Mouse (Mus musculus): ENCODE data around the gene Aldh1a7. TPM values are rescaled to one million over a fixed set of nuclear protein-coding genes. Genes with fewer than 3 reads are reported as not detected.

Aldh1a7 gene
- 0.99 and 1.2 TPM in 2 replicates for polyA plus RNA-seq (2015; fragmentation: Nextera tagmentation; extraction: Ambion mirVana)

DNA sequence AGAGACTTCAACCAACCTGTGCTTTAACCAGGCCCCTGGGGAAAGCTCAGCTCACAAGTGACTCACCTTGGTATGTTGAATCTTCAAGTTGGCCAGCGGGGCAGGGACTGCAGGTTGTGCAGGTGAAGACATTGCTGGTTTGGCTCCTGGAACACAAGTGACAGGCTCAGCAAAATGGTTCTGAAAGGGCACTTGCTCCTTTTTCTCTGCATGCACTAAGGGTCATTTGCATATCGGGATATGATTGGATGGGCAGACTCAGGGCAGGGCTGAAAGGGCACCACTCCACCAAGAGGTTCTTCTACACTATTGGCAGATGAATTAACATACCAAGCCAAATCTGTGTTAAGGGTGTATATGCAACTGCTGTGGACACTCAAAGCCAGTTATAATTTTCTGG lies at the start of gene Aldh1a7:
TSS of gene Aldh1a7 (minus strand) at position 182 of the 400 bp plus-strand sequence.
- no peaks in the 10 kb centered on the region for H3K9me3 ChIP-seq (replicated peaks; ENCODE audit: control insufficient read depth, low read length, poor library complexity, severe bottlenecking)
- H3K4me3 ChIP-seq (ENCODE audit: low read depth, low read length), result no peak within 1 kb of the TSS
- H3K9ac ChIP-seq (ENCODE audit: low read depth, low read length), result no peak within 1 kb of the TSS
- H3K27me3 ChIP-seq (ENCODE audit: control insufficient read depth, insufficient read depth, low read depth, low read length), result no peaks in the 10 kb centered on the region
- no peak within 1 kb of the TSS for H3K4me2 ChIP-seq (ENCODE audit: low read length)
- WGBS, result 63% methylated on average over 2 of the region's 2 CpGs
- H3K27ac ChIP-seq (ENCODE audit: low read length), result no peak within 1 kb of the TSS
- H3K4me1 ChIP-seq (ENCODE audit: control insufficient read depth, insufficient read depth, low read length), result no peaks in the 10 kb centered on the region
- no peaks in the 10 kb centered on the region for H3K36me3 ChIP-seq (ENCODE audit: control insufficient read depth, insufficient read depth, low read length)
- ATAC-seq, result no peak

DNA sequence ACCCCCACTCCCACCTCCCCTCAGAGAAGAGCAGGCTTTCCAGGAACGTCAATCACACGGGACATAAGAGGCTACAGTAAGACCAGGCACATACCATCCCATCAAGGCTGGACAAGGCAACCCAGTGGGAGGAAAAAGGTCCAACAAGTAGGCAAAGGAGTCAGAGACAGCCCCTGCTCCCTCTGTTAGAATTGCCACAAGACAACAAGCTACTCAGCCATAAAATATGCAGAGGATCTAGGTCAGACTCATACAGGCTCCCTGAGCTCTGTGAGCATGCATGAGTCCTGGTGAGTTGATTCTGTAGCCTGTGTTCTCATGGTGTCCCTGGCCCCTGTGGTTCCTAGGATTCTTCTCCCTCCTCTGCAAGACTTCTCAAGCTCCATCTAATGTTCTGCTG lies 48.3 kb upstream of the Aldh1a7 start:
- no peaks in the 10 kb centered on the region for H3K36me3 ChIP-seq (ENCODE audit: control insufficient read depth, insufficient read depth, low read length)
- 77% methylated on average over 2 of the region's 2 CpGs for WGBS
- no peaks in the 10 kb centered on the region for H3K27me3 ChIP-seq (ENCODE audit: control insufficient read depth, insufficient read depth, low read depth, low read length)
- H3K4me1 ChIP-seq (ENCODE audit: control insufficient read depth, insufficient read depth, low read length), result no peaks in the 10 kb centered on the region
- no peak overlapping the region for H3K4me3 ChIP-seq (ENCODE audit: low read depth, low read length)
- H3K9ac ChIP-seq (ENCODE audit: low read depth, low read length), result no peak overlapping the region
- no peak for ATAC-seq
- no peaks in the 10 kb centered on the region for H3K9me3 ChIP-seq (replicated peaks; ENCODE audit: control insufficient read depth, low read length, poor library complexity, severe bottlenecking)
- H3K27ac ChIP-seq (ENCODE audit: low read length), result no peak overlapping the region
- no peak overlapping the region for H3K4me2 ChIP-seq (ENCODE audit: low read length)

DNA sequence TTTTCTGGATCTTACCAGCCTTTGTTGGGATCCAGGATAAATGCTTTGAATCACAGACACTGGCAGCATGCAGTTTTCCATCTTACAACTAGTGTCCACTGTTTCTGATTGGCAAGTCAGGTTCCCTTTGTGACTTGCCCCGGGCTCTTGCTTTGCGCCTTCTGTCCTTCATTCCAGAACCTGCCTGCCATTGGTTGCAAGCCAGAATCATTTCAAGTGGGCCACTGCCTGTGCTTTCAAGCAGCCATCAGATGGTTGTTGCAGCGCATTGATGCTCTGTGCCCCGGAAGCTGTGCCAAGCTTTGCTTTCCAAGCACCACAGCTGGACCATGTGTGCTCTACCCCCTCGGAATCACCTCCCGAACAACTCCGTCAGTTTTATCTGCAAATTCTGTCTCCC lies 46.6 kb upstream of the Aldh1a7 start:
- H3K36me3 ChIP-seq (ENCODE audit: control insufficient read depth, insufficient read depth, low read length), result no peaks in the 10 kb centered on the region
- H3K9me3 ChIP-seq (replicated peaks; ENCODE audit: control insufficient read depth, low read length, poor library complexity, severe bottlenecking), result no peaks in the 10 kb centered on the region
- H3K27me3 ChIP-seq (ENCODE audit: control insufficient read depth, insufficient read depth, low read depth, low read length), result no peaks in the 10 kb centered on the region
- H3K4me2 ChIP-seq (ENCODE audit: low read length), result no peak overlapping the region
- no peaks in the 10 kb centered on the region for H3K4me1 ChIP-seq (ENCODE audit: control insufficient read depth, insufficient read depth, low read length)
- WGBS, result 89% methylated on average over 7 of the region's 7 CpGs
- no peak for ATAC-seq
- no peak overlapping the region for H3K9ac ChIP-seq (ENCODE audit: low read depth, low read length)
- H3K4me3 ChIP-seq (ENCODE audit: low read depth, low read length), result no peak overlapping the region
- H3K27ac ChIP-seq (ENCODE audit: low read length), result no peak overlapping the region

DNA sequence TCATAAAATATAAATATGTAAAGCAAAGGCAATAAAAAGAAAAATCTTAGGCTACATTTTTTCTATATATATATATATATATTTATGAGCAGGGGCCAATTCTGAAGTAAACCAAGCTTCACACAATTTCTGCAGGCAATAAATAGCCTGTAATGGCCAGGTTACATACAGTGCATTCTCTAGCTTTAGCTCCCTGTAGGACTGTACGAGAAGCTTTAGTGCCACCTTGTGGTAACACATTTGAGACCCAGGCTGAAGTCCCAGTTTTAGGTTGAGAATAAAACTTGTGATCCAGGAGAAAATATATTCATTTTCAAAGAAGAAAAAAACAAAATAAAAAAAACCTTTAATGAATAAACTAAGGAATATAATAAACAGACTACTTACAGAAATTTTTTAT lies 36.9 kb upstream of the Aldh1a7 start:
- 20% methylated on average over 1 of the region's 1 CpGs for WGBS
- no peaks in the 10 kb centered on the region for H3K36me3 ChIP-seq (ENCODE audit: control insufficient read depth, insufficient read depth, low read length)
- no peak overlapping the region for H3K27ac ChIP-seq (ENCODE audit: low read length)
- H3K4me1 ChIP-seq (ENCODE audit: control insufficient read depth, insufficient read depth, low read length), result no peaks in the 10 kb centered on the region
- ATAC-seq, result peak; percentile 90
- H3K4me3 ChIP-seq (ENCODE audit: low read depth, low read length), result no peak overlapping the region
- H3K27me3 ChIP-seq (ENCODE audit: control insufficient read depth, insufficient read depth, low read depth, low read length), result no peaks in the 10 kb centered on the region
- H3K9me3 ChIP-seq (replicated peaks; ENCODE audit: control insufficient read depth, low read length, poor library complexity, severe bottlenecking), result no peaks in the 10 kb centered on the region
- H3K4me2 ChIP-seq (ENCODE audit: low read length), result no peak overlapping the region
- no peak overlapping the region for H3K9ac ChIP-seq (ENCODE audit: low read depth, low read length)

DNA sequence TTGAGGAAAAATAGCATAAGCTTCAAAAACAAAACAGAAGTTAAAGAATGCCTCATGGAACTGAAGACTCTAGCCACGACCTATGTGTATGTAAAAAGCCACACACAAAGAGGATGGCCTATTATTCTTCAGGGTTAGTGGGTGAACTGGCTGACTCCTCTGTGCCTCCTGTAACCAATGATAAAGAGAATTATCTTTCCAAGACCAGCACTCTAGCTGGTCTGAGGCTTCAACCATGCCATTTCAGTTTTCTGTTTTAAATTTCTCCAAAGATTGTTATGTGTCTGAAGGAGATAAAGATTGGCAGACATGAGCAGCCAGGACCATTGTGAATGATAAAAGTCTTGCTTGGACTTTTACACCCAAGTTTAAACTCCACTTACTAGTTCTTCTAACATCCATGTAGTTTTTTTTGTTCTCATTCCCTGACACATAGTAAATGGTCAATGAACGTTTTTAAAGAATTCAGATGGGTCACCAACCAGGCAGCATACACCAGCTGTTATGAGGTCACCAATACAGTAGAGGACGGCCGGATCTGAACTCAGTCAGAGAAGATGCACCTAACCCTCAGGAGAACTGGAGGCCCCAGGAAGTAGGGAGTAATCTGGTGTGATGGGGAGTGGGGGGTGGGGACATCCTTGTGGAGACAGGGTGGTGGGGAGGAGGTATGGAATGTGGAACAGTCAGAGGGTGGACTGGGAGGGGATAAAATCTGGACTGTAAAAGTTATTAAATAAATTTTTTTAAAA lies 34.5 kb upstream of the Aldh1a7 start:
- no peak overlapping the region for H3K9ac ChIP-seq (ENCODE audit: low read depth, low read length)
- H3K4me2 ChIP-seq (ENCODE audit: low read length), result no peak overlapping the region
- H3K27me3 ChIP-seq (ENCODE audit: control insufficient read depth, insufficient read depth, low read depth, low read length), result no peaks in the 10 kb centered on the region
- no peak for ATAC-seq
- H3K4me1 ChIP-seq (ENCODE audit: control insufficient read depth, insufficient read depth, low read length), result no peaks in the 10 kb centered on the region
- no peaks in the 10 kb centered on the region for H3K9me3 ChIP-seq (replicated peaks; ENCODE audit: control insufficient read depth, low read length, poor library complexity, severe bottlenecking)
- H3K27ac ChIP-seq (ENCODE audit: low read length), result no peak overlapping the region
- H3K4me3 ChIP-seq (ENCODE audit: low read depth, low read length), result no peak overlapping the region
- 72% methylated on average over 4 of the region's 4 CpGs for WGBS
- no peaks in the 10 kb centered on the region for H3K36me3 ChIP-seq (ENCODE audit: control insufficient read depth, insufficient read depth, low read length)

DNA sequence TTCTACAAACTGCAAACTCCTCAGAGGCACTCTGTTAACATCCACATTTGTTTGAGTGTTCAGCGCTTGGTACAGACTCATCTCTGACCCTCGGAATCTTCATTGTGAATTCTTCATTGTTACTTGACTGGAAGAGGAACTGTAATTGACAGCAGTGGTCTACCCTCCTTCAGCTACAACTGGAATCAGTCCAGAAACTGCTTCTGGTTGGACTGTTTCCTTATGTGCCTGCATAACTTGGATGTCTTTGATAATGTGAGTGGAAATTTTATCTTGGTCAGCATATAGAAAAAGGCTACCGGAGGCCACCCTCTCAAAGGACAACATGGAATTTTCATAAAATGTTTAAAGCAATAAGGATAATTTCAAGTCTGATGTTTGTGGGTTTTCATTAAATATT lies 33.8 kb upstream of the Aldh1a7 start:
- WGBS, result 77% methylated on average over 3 of the region's 3 CpGs
- Histone ChIP-seq H3K9me3 (replicated peaks; ENCODE audit: control insufficient read depth, low read length, poor library complexity, severe bottlenecking) (no peaks in the 10 kb centered on the region), H3K27ac (ENCODE audit: low read length) (no peak overlapping the region), H3K4me2 (ENCODE audit: low read length) (no peak overlapping the region), H3K4me3 (ENCODE audit: low read depth, low read length) (no peak overlapping the region), H3K4me1 (ENCODE audit: control insufficient read depth, insufficient read depth, low read length) (no peaks in the 10 kb centered on the region), H3K36me3 (ENCODE audit: control insufficient read depth, insufficient read depth, low read length) (no peaks in the 10 kb centered on the region), H3K9ac (ENCODE audit: low read depth, low read length) (no peak overlapping the region), H3K27me3 (ENCODE audit: control insufficient read depth, insufficient read depth, low read depth, low read length) (no peaks in the 10 kb centered on the region)
- no peak for ATAC-seq

DNA sequence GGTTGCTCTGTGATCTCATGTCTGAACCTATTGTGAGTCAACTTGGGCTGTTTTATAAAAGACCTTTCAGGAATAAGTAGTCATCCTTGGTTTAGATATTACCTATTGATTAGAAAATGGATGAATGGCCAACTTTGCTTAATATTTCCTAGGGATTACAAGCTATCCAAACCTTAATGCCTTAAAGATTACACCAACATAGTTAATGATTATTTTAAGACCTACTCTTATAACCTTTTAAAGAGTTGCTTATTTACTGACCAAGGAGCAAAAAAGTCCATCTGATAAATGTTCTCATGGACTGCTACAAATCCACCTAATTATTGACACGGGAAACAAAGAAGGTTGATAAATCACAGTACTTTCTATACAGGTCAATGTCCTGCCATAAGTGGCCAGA lies 17.3 kb upstream of the Aldh1a7 start:
- Histone ChIP-seq H3K9me3 (replicated peaks; ENCODE audit: control insufficient read depth, low read length, poor library complexity, severe bottlenecking) (no peaks in the 10 kb centered on the region), H3K36me3 (ENCODE audit: control insufficient read depth, insufficient read depth, low read length) (no peaks in the 10 kb centered on the region), H3K27ac (ENCODE audit: low read length) (no peak overlapping the region), H3K9ac (ENCODE audit: low read depth, low read length) (no peak overlapping the region), H3K4me1 (ENCODE audit: control insufficient read depth, insufficient read depth, low read length) (no peaks in the 10 kb centered on the region), H3K27me3 (ENCODE audit: control insufficient read depth, insufficient read depth, low read depth, low read length) (no peaks in the 10 kb centered on the region), H3K4me3 (ENCODE audit: low read depth, low read length) (no peak overlapping the region), H3K4me2 (ENCODE audit: low read length) (no peak overlapping the region)
- WGBS, result 95% methylated on average over 1 of the region's 1 CpGs
- ATAC-seq, result no peak

DNA sequence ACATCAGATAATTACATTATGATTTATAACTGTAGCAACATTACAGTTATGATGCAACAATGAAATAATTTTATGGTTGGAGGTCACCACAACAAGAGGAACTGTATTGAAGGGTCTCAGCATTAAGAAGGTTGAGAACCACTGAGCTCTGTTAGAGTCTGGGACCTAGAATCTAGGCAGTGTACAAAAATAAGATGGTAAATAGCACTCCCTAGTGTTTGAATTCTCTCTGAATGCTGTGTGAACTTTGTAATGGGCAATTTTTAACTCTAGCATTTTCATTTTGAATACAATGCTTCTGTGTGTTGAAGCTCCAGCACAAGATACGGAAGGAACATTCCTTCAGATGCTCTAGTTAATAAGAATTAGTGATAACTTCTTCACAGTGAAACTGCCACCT lies 916 bp upstream of the Aldh1a7 start:
- H3K4me1 ChIP-seq (ENCODE audit: control insufficient read depth, insufficient read depth, low read length), result no peaks in the 10 kb centered on the region
- H3K4me3 ChIP-seq (ENCODE audit: low read depth, low read length), result no peak overlapping the region

DNA sequence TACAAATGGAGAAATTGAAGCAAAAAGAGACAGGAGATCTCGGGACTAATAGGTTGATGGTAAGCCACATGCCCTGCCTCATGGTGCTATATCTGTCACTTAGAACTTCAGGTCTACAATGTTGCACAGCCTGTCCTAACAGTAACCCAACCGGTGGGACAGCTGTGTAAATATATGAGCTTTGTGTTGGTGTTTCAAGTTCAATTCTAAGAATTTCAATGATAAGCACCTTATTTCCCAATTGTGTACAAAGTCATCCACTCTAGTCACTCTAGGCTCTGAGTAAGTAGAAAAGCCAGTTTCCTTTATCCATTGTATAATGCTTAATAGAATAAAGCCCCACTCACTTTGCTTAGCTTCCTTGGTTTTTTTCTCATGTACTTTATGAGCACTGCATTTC lies 4.4 kb downstream of the Aldh1a7 start:
- Histone ChIP-seq H3K4me3 (ENCODE audit: low read depth, low read length) (no peak overlapping the region), H3K36me3 (ENCODE audit: control insufficient read depth, insufficient read depth, low read length) (no peaks in the 10 kb centered on the region), H3K27me3 (ENCODE audit: control insufficient read depth, insufficient read depth, low read depth, low read length) (no peaks in the 10 kb centered on the region), H3K9ac (ENCODE audit: low read depth, low read length) (no peak overlapping the region), H3K4me2 (ENCODE audit: low read length) (no peak overlapping the region), H3K27ac (ENCODE audit: low read length) (no peak overlapping the region), H3K9me3 (replicated peaks; ENCODE audit: control insufficient read depth, low read length, poor library complexity, severe bottlenecking) (no peaks in the 10 kb centered on the region), H3K4me1 (ENCODE audit: control insufficient read depth, insufficient read depth, low read length) (no peaks in the 10 kb centered on the region)
- no peak for ATAC-seq
- 88% methylated on average over 2 of the region's 2 CpGs for WGBS

More for the DNA sequence above, 916 bp upstream of the Aldh1a7 start:
- no peak overlapping the region for H3K4me2 ChIP-seq (ENCODE audit: low read length)
- H3K9me3 ChIP-seq (replicated peaks; ENCODE audit: control insufficient read depth, low read length, poor library complexity, severe bottlenecking), result no peaks in the 10 kb centered on the region
- no peak overlapping the region for H3K9ac ChIP-seq (ENCODE audit: low read depth, low read length)
- no peaks in the 10 kb centered on the region for H3K36me3 ChIP-seq (ENCODE audit: control insufficient read depth, insufficient read depth, low read length)
- H3K27ac ChIP-seq (ENCODE audit: low read length), result no peak overlapping the region
- no peak for ATAC-seq
- H3K27me3 ChIP-seq (ENCODE audit: control insufficient read depth, insufficient read depth, low read depth, low read length), result no peaks in the 10 kb centered on the region
- WGBS, result 91% methylated on average over 1 of the region's 1 CpGs
